Mouse (Mus musculus) stomach, embryonic 16.5 days (tissue): Measurements from ENCODE around the gene Igf2bp1. TPM values are rescaled to one million over a fixed set of nuclear protein-coding genes. Genes with fewer than 3 reads are reported as not detected.

ENCODE experiments used
- ATAC-seq: fragments of 200-750 bp; cut with Nextera tagmentation; 2 replicates; pipeline ENCODE4 v1.8.0; 2017; ENCODE audit warnings: moderate number of reproducible peaks, moderate TSS enrichment; ENCODE audit not compliant: insufficient read depth, low FRiP score
- H3K27ac ChIP-seq: fragments of 300-500 bp; sonication (generic); 2 replicates; pipeline ENCODE4 v1.5.1; 2014; ENCODE audit warnings: low read length
- H3K27me3 ChIP-seq: fragments of 300-500 bp; sonication (generic); 2 replicates; pipeline ENCODE4 v1.6.1; 2014; ENCODE audit warnings: low read length, control low read depth, mixed read lengths; ENCODE audit not compliant: control insufficient read depth, insufficient read depth
- H3K36me3 ChIP-seq: fragments of 300-500 bp; sonication (generic); 2 replicates; pipeline ENCODE4 v1.6.1; 2014; ENCODE audit warnings: low read length; ENCODE audit not compliant: control insufficient read depth, insufficient read depth
- H3K4me1 ChIP-seq: fragments of 300-500 bp; sonication (generic); 2 replicates; pipeline ENCODE4 v1.6.1; 2014; ENCODE audit warnings: low read length, control low read depth, mixed read lengths; ENCODE audit not compliant: control insufficient read depth, insufficient read depth
- H3K4me2 ChIP-seq: fragments of 300-500 bp; sonication (generic); 2 replicates; pipeline ENCODE4 v1.6.1; 2014; ENCODE audit warnings: low read depth, low read length, mixed read lengths
- H3K4me3 ChIP-seq: fragments of 300-500 bp; sonication (generic); replicated peaks from 2 replicates; pipeline ENCODE4 v1.5.1; 2014; ENCODE audit warnings: mild to moderate bottlenecking, low read length
- H3K9ac ChIP-seq: fragments of 300-500 bp; sonication (generic); 2 replicates; pipeline ENCODE4 v1.6.1; 2014; ENCODE audit warnings: low read length
- H3K9me3 ChIP-seq: fragments of 300-500 bp; sonication (generic); replicated peaks from 2 replicates; pipeline ENCODE4 v1.6.1; 2016; ENCODE audit warnings: low read length, control low read depth; ENCODE audit not compliant: control insufficient read depth
- WGBS: fragments of 180-500 bp; shearing (Covaris S2); extraction: QIAGEN DNeasy Blood & Tissue Kit; methylation state at CpG from one replicate; pipeline ENCODE4 v1.1.7; 2014; 5-methylcytosine and 5-hydroxymethylcytosine counted together
- microRNA-seq: library from miRNA; unstranded; fragments of <30 nt; microRNA quantifications from one replicate; pipeline ENCODE4, GENCODE M21; 2016
- polyA plus RNA-seq: library from polyadenylated mRNA; unstranded; fragments of >200 nt; fragmentation: Nextera tagmentation; extraction: Ambion mirVana; gene quantifications from 2 replicates; pipeline ENCODE4 v1.2.1, GENCODE M21; 2015

The Igf2bp1 gene
- polyA plus RNA-seq, 1 experiment from 2014 or later = 24.1 TPM

DNA sequence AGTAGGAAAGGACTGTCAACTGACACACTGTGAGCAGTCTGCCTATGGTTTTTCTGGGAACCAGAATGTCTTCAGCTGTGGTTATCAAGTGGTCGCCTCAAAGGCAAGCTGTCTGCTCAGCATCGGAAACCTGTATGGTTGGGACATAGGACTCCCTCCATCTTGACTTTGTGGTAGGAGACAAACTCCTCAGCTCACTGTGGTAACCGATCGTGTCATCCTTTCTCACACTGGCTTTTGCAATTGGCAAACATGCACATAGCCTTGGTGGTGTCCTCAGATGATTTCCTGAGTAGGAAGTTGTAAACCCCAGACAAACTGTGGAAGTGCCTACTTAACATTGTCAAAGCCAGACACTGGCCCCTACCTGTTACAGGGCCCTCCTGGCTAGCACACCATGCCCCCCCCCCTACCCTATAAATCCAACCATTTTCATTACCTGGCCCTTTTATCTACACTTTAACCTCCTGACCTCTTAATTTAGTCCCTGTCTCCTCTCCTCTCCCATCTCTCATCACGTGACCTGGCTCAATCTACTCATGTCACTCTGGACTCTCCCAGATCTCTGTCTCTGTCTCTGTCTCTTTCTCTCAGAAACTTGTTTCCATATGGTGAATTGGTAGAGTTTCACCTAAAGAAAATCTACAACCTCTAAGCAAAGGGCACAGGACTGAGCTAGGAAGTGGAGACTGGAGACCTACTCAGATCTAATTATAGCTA is 97.8 kb downstream of the Igf2bp1 start:
- 80% methylated on average over 5 of the region's 5 CpGs for WGBS
- Histone ChIP-seq H3K27me3 (peaks cover 7% of the 10 kb centered on the region; the same call in 1 of the 2 replicates), H3K4me2 (no peak overlapping the region), H3K4me1 (no peaks in the 10 kb centered on the region), H3K9me3 (no peaks in the 10 kb centered on the region), H3K27ac (no peak overlapping the region), H3K9ac (no peak overlapping the region), H3K36me3 (no peaks in the 10 kb centered on the region), H3K4me3 (no peak overlapping the region)
- no peak for ATAC-seq

Small RNAs within 50 kb of the gene (microRNA-seq; reads per million reads assigned to microRNA genes)
- gene Mir3063 = 0.66 reads per million

Other genes with a start within 250 kb of the Igf2bp1 start
- 0.54 and 0.94 TPM in 2 replicates for gene Phospho1, start 181.4 kb downstream of the Igf2bp1 start, polyA plus RNA-seq
- 16.1 and 18.2 TPM in 2 replicates for gene Gngt2, start 168.7 kb downstream of the Igf2bp1 start, polyA plus RNA-seq
- 9.7 and 9.9 TPM in 2 replicates for gene Abi3, start 163.5 kb downstream of the Igf2bp1 start, polyA plus RNA-seq
- 3.0 and 4.5 TPM in 2 replicates for gene B4galnt2, start 91.0 kb downstream of the Igf2bp1 start, polyA plus RNA-seq
- 2.5 and 5.3 TPM in 2 replicates for gene Gip, start 18.6 kb upstream of the Igf2bp1 start, polyA plus RNA-seq
- 80.5 and 92.6 TPM in 2 replicates for gene Snf8, start 28.9 kb upstream of the Igf2bp1 start, polyA plus RNA-seq
- 32.6 and 34.0 TPM in 2 replicates for gene Ube2z, start 59.4 kb upstream of the Igf2bp1 start, polyA plus RNA-seq
- gene Atp5g1, start 69.7 kb upstream of the Igf2bp1 start, polyA plus RNA-seq = 693 and 716 TPM in 2 replicates
- gene Calcoco2, start 106.0 kb upstream of the Igf2bp1 start, polyA plus RNA-seq = 0.25 TPM in 1 of 2 replicates, not detected in the other
- gene Ttll6, start 127.8 kb upstream of the Igf2bp1 start, polyA plus RNA-seq = 0.21 and 0.58 TPM in 2 replicates
- not detected in 2 replicates for gene Hoxb13, start 188.4 kb upstream of the Igf2bp1 start, polyA plus RNA-seq